Mouse (Mus musculus): ENCODE data around the gene Map2.

DNA sequence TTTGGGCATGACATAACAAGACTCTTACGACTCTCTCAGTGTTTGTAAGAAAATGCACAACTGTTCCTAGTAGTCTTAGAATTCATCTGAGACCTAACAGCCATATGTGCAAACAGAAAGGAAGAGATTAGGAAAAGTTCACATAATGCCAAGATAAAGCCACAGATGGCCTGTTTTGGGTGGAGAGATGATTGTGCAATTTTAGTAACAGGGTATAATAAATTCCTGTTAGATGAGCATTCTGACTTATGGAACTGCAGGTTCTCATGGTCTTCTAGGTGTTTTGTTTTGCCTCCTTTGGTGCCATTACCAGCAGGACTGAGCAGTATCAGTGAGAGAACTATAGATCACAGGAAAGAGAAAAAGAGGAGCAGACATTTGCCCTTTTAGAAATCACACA is 164.1 kb downstream of the Map2 start:
- no peak for TF ChIP-seq POLR2A (IDR thresholded peaks at IDR 0.05; ENCODE audit: borderline replicate concordance, control insufficient read depth, low read depth, low read length)
- no peak for TF ChIP-seq CTCF (IDR thresholded peaks at IDR 0.05; ENCODE audit: control insufficient read depth, insufficient read depth, low read length)
